ENCODE assay signal across 9 mouse cellular contexts in the genomic region with DNA sequence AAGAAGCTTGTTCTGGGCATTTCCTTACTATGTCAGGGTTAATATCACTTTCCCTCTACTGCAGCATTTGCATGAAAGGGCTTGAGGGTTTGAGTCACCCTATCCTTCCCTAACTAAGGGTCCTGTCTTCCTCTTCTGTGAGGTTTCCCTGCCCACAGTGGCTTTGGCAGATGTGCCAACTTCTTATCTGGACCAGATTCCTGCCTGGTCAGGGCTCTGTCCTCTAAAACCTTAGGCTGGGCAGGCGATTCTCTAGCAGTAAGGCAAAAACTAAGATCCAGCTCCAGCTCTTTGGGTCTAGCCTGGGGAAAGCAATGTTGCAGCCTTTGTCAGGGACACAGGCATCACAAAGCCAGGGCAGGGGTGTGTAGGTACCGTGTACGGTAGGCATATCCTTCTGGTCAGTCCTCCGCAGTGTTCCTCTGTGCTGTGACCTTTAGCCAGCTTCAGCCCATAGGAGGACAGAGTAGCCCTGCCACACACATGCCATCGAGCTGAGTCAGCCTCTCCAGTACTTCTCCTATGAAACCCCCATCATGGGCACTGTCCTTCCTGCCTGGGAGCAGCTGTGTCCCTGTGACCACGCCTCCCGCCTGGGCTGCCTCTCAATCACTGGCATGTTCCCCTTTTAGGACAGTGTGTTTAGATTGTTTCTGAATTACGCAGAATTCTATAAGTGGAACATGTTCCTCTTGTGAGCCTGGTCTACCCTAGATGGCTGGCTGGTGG. TPM values are rescaled to one million over a fixed set of nuclear protein-coding genes. Genes with fewer than 3 reads are reported as not detected.
DNase-seq lines count a peak whose midpoint lies in the region; ATAC-seq lines count a peak whose summit lies in the region.
"Had no signal": no experiment of that assay in that cellular context is flagged by ENCODE, and none has a peak within 500 bp of the region (broad histone marks: within the 10 kb centered on the region; RNA-seq: fewer than 3 reads in every experiment).

No protein-coding gene starts in this region.

- H3K27me3 ChIP-seq in kidney, embryonic 16.5 days (ENCODE audit: insufficient read depth, low read length): no peaks in the 10 kb centered on the region
- no peaks in the 10 kb centered on the region for H3K27me3 ChIP-seq in midbrain, embryonic 10.5 days (ENCODE audit: low read depth, poor library complexity, severe bottlenecking)
- H3K27me3 ChIP-seq in hindbrain, embryonic 14.5 days (ENCODE audit: control insufficient read depth, insufficient read depth, low read length): no peaks in the 10 kb centered on the region
- H3K27me3 ChIP-seq: limb, embryonic 12.5 days had no signal

- peak; percentile 66 for ATAC-seq in kidney, embryonic 16.5 days (ENCODE audit: low FRiP score, low TSS enrichment)
- no peak for ATAC-seq in hindbrain, embryonic 14.5 days (ENCODE audit: low FRiP score)

- WGBS in kidney, embryonic 16.5 days: 87% methylated on average over 8 of the region's 8 CpGs
- WGBS in midbrain, embryonic 10.5 days: 94% methylated on average over 8 of the region's 8 CpGs
- 96% methylated on average over 8 of the region's 8 CpGs for WGBS in hindbrain, embryonic 14.5 days

- H3K36me3 ChIP-seq in kidney, embryonic 16.5 days (ENCODE audit: insufficient read depth, low read length): peaks cover 46% of the 10 kb centered on the region
- H3K36me3 ChIP-seq in midbrain, embryonic 10.5 days: peaks cover 100% of the 10 kb centered on the region
- H3K36me3 ChIP-seq in hindbrain, embryonic 14.5 days (replicated peaks; ENCODE audit: control insufficient read depth, insufficient read depth): peaks cover 32% of the 10 kb centered on the region; the same call in 1 of the 2 replicates

- H3K4me2 ChIP-seq in kidney, embryonic 16.5 days (replicated peaks; ENCODE audit: low read depth, low read length): no peak overlapping the region
- H3K4me2 ChIP-seq in hindbrain, embryonic 14.5 days (replicated peaks): no peak overlapping the region
- H3K4me2 ChIP-seq: limb, embryonic 12.5 days had no signal

- DNase-seq in testis, postnatal 14 days (ENCODE audit: low spot score): peak; percentile 19
- DNase-seq in testis, postnatal 10 days (ENCODE audit: low spot score): no peak
- DNase-seq in gastrocnemius, postnatal 36 days: peak; percentile 29 to 48
- peak; percentile 82 for DNase-seq in lung, postnatal 36 days
- no peak for DNase-seq in midbrain, embryonic 10.5 days (ENCODE audit: low spot score)
- no peak for DNase-seq in hindbrain, embryonic 14.5 days (ENCODE audit: low spot score)
- no peak for DNase-seq in T-cell, adult 2 months (ENCODE audit: low spot score)

- no peaks in the 10 kb centered on the region for H3K9me3 ChIP-seq in kidney, embryonic 16.5 days (ENCODE audit: low read length)
- no peaks in the 10 kb centered on the region for H3K9me3 ChIP-seq in midbrain, embryonic 10.5 days (replicated peaks)
- no peaks in the 10 kb centered on the region for H3K9me3 ChIP-seq in hindbrain, embryonic 14.5 days (ENCODE audit: control insufficient read depth, low read length)
- H3K9me3 ChIP-seq: limb, embryonic 12.5 days had no signal

- H3K27ac ChIP-seq in kidney, embryonic 16.5 days (ENCODE audit: low read length): no peak overlapping the region
- no peak overlapping the region for H3K27ac ChIP-seq in midbrain, embryonic 10.5 days (replicated peaks)
- H3K27ac ChIP-seq in hindbrain, embryonic 14.5 days: no peak overlapping the region
- H3K27ac ChIP-seq: limb, embryonic 12.5 days had no signal

- H3K4me3 ChIP-seq in kidney, embryonic 16.5 days (ENCODE audit: low read length): no peak overlapping the region
- no peak overlapping the region for H3K4me3 ChIP-seq in midbrain, embryonic 10.5 days
- no peak overlapping the region for H3K4me3 ChIP-seq in hindbrain, embryonic 14.5 days (replicated peaks; ENCODE audit: low read length)
- H3K4me3 ChIP-seq: limb, embryonic 12.5 days had no signal

- no peak overlapping the region for H3K9ac ChIP-seq in kidney, embryonic 16.5 days (replicated peaks; ENCODE audit: low read length)
- no peak overlapping the region for H3K9ac ChIP-seq in hindbrain, embryonic 14.5 days
- H3K9ac ChIP-seq: limb, embryonic 12.5 days had no signal

- intact Hi-C loops in gastrocnemius, postnatal 36 days (cut with DNase I): no loop called here

- H3K4me1 ChIP-seq in kidney, embryonic 16.5 days (ENCODE audit: insufficient read depth, low read length): no peaks in the 10 kb centered on the region
- no peaks in the 10 kb centered on the region for H3K4me1 ChIP-seq in midbrain, embryonic 10.5 days
- no peaks in the 10 kb centered on the region for H3K4me1 ChIP-seq in hindbrain, embryonic 14.5 days (replicated peaks; ENCODE audit: control insufficient read depth, insufficient read depth, low read length)
- H3K4me1 ChIP-seq: limb, embryonic 12.5 days had no signal

RNA-seq across cellular contexts. Expression of a gene that starts 43.8 kb away (rescaled TPM):
- 1 to 10 TPM; 1.1 to 1.6 TPM for total RNA-seq in gastrocnemius, postnatal 36 days (2021)
- 7.8 and 8.2 TPM in 2 replicates for polyA plus RNA-seq in kidney, embryonic 16.5 days (2015; fragmentation: Nextera tagmentation; extraction: Ambion mirVana)
- polyA plus RNA-seq in midbrain, embryonic 10.5 days (2016; fragmentation: Nextera tagmentation; extraction: Ambion mirVana): 13.2 and 14.7 TPM in 2 replicates
- polyA plus RNA-seq in hindbrain, embryonic 14.5 days (2014; fragmentation: Nextera tagmentation; extraction: Ambion mirVana): 13.2 and 13.3 TPM in 2 replicates

Comparison
In these comparisons a context has a peak if more than half of its experiments do, and no peak if none do; other contexts are left out.
1. DNase-seq: peak in testis, postnatal 14 days (single experiment), gastrocnemius, postnatal 36 days (2 of 2) and lung, postnatal 36 days (single experiment); none in testis, postnatal 10 days (single experiment), midbrain, embryonic 10.5 days (single experiment), hindbrain, embryonic 14.5 days (single experiment) and T-cell, adult 2 months (single experiment).